Mouse (Mus musculus) cerebellum, postnatal 25 days (tissue): Measurements from ENCODE around the gene Abca7.
A peak's percentile ranks its signal among the peaks of the same experiment; 100 is the strongest.

Experiments
- DNase-seq, 2 experiments: peaks; one replicate each; pipeline ENCODE4 v3.0.0; 2021; ENCODE audit warnings: mixed read lengths in 2 of 2

Gene Abca7

DNA sequence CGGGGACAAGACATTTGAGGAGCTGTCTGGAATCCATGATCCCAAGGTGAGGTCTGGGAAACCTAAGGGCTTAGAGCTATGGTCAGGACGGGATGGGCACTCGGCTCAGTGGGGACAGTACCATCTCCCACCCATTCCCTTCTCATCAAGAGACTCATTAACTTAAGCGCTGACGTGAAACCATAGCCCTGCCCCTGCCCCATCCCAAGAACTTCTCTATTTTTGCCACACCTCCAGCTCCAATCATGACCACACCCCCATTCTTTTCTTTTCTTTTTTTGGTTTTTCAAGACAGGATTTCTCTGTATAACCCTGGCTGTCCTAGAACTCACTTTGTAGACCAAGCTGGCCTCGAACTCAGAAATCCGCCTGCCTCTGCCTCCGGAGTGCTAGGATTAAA lies 21.6 kb upstream of the Abca7 start:
- DNase-seq: no peak

DNA sequence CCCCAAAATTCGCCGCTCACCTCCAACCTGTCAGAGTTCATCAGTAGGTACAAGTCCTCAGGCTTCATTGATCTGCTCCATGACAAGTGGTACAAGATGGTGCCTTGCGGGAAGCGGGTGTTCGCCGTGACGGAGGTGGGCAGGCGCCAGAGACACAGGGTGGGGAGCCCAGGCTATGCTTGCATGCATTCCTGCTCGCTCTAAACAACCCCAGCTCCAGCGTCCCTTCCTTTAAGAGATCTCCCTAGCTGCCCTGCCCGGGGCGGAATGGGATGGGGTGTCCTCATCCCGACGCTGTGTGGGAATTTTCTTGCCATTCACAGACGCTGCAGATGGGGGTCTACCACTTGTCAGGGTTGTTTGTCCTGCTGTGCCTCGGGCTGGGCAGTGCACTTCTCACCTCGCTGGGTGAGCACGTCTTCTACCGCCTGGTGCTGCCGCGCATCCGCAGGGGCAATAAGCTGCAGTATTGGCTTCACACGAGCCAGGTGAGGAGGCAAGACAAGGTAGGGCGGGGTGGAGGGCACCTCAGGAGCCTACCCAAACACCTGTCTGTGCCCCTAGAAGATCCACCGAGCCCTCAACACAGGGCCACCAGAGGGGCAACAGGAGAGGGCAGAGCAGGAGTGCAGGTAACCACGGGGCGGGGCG lies 20.1 kb upstream of the Abca7 start:
- no peak for DNase-seq

DNA sequence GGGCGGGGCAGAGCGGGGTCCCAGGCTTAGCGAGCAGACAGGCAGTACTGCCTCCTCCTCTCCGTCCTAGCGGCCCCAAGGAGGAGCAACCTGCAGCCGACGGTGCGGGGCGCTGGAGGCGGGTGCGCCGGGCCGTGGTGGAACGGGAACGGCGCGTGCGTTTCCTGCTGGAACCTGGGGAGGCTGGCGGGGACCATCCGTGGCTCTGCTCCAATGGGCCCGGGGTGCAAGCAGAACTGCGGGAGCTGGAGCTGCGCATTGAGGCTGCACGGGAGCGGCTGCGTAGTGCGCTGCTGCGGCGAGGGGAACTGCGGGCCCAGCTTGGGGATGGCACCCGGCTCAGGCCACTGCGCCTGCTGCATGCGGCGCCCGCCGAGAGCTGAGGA lies 19.6 kb upstream of the Abca7 start:
- peak in 1 of 2 experiments; percentile 32 for DNase-seq

DNA sequence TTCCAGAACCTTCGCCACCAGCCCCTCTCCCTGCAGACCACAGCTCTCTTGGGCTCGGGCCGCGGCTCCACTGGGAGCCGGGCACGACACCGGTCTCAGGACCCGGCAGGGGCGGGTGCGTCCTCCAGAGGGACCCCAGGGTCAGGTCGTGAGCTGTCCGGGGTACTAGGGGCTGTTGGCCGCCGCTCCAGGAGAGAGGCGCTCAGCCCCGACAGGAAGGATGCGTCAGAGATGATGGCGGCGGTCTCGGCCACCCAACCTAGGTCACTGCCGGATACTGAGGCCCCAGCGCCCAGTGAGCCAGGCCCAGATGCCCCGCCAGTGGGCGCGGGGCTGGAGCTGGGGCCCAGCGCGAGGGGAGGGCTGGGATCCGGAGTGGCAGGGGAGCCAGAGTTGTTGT lies 19.0 kb upstream of the Abca7 start:
- peak in 1 of 2 experiments; percentile 30 for DNase-seq

DNA sequence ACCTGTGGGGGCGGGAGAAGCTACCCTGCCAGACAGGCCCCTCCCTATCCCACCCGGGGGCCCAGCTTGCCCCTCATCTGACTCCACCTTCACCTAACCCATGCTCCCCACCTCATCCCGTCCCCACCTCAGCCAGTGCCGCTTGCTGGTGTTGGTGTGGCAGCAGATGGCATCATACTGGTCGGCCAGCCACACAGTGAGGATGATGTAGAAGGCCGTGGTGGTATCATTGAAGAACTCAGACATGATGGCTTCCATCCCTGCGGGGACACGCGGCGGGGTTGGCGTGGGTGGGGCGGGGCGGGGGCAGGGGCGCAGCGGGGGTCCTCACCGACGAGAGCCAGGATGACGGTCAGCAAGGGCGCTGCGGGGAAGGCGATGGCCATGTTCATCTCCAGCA lies 18.2 kb upstream of the Abca7 start:
- no peak for DNase-seq

DNA sequence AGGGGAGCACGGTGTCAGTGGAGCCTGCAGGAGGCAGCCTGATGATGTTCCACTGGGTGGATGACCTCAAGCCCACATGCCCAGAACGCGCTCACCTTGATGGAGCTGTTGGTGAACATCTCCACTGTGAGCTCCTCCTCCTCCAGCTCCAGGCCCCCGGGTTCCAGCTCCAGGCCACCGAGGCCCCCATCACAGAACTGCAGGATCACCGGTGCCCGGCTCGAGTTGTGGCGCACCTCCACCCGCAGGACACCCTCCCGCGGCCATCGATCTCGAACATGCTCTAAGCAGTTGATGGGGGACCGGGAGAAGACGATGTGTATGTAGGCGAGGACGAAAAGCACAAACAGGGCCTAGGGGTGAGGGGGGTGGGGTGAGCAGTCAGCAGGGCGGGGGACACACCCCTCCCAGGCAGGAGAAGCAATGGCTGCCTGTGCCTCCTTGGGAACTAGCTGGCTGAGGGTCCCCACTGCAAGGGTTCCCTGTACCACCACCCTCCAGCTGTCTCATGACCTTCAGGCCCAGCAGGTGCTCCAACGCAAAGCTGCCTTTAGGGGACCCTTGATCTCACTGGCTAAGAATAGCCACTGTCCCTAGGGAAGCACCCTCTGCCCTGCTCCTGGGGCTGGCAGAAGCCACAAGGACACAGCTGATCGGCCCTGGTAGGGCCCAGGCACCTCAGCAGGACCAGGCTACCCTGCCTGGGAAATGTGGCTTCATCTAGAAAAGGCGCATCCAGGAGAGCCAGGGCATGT lies 16.7 kb upstream of the Abca7 start:
- peak in 1 of 2 experiments; percentile 27 for DNase-seq

DNA sequence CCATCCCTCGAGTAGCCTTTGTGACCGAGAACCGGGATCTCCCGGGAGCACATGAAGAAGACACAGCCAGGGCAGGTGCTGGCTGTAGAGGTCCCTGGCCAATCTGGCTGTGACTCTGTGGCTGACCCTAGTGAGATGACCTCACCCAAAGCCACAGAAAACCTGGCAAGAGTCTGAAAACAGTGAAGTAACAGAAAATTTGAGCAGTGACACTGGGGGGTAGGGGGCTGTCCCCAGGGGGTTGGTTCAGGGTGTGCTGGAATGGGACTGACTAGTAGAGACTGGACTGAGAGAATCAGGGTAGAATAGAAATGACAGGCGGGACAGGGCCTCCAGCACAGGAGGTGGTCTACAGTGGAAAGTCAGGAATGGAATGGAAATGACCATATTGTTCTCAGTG lies 13.1 kb upstream of the Abca7 start:
- no peak for DNase-seq

DNA sequence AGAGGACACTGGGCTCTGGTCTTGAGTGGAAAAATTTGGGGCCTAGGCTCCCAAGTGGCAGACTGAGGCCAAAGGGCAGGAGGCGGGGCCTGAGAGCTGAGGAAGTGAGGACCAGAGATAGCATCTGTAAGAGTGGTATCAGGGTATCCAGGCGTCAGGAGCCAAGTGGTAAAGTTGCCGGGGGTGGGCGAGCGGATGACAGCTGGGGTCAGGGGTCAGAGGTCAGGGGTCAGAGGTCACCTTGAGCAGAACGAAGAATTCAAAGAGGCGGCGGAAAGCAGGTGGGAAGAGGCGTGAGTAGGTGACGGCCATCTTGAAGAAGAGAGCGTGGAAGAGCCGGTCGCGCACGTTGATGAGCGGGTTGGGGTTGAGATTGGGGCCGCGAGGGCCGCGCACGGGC lies 12.6 kb upstream of the Abca7 start:
- DNase-seq: peak; percentile 76 to 82

DNA sequence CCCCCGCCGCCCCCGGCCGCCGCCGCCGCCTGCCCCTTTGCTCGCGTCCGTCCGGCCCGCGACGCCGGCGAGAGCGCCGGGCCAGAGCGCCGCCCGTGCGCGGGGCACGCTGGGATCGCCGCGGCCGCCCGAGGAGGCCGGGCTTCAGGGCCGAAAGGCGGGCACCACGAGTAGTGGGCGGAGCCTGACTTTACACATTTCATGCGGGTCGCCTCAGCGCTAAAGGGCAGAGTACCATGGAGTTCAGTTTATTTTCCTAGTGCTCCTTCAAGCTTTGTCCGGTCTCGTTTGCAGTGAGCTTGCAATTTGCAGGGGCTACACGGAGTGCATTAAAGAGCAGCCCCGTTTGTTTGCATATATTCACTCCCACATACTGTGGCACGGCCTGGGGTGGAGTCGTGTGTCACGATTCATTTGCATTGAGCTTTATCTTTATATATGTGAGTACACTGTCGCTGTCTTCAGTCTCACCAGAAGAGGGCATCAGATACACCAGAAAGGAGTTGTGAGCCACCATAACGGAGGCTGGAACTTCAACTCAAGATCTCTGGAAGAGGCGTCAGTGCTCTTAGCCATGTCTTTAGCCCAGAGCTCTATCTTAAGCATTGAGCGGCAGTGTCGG lies 12.0 kb upstream of the Abca7 start, which contains the start of gene Tmem259:
Tmem259 (minus strand) TSS at position 136 of the 622 bp plus-strand sequence.
- peak; percentile 88 to 92 for DNase-seq

DNA sequence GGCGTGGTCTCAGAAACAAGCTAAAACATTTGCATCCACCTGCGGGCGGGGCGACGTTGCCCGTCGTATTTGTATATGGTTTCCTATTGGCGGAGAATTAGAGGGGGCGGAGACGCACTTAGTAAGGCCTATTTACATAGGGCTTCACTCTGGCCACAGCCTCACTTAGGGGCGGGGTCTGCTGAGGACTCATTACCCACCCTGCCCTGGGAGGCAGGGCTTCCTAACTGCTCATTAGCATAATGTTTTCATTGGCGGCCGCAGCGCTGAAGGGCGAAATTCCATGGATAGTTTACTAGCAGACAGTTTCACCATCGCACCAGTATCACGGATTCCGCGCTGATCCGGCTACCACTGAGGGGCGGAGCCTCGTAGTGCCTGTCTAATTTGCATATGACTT lies 11.4 kb upstream of the Abca7 start:
- peak; percentile 94 to 96 for DNase-seq

DNA sequence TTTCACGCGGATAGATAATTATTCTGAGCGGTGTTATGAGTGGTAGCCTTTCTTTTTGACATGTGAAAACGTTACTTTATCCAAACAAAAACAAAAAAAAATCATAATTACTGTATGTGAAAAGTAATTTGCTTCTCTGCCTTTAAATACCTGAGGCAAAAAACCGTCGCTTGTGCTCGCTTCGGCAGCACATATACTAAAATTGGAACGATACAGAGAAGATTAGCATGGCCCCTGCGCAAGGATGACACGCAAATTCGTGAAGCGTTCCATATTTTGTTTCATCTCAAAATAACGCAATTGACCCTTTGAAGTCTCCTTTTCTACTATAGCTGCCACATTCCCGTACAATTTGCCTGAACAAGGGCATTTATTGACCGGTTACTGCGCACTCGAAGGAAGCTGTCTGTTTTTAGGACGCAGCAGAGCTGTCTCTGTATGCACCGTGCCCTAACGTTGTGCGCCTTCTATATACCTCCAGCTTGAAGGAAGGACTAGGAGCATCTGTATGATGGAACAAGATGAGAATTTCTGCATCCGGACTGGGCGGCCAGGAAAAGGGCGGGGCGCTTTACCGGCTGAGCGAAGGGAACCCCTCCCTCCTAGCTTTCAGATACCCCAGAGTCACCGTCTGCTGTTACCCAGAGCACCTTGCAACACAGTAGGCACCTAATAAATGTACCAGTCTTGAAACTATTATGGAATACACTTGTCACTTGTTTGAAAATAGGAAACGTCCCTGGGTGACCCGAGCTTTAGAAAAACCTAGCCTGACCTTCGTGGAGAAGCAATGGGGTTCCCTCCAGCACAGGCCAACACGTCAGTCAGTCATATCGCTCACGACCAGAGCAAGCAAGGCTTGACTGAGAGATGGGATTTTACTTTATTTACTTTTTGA lies 10.7 kb upstream of the Abca7 start:
- peak; percentile 83 to 84 for DNase-seq

DNA sequence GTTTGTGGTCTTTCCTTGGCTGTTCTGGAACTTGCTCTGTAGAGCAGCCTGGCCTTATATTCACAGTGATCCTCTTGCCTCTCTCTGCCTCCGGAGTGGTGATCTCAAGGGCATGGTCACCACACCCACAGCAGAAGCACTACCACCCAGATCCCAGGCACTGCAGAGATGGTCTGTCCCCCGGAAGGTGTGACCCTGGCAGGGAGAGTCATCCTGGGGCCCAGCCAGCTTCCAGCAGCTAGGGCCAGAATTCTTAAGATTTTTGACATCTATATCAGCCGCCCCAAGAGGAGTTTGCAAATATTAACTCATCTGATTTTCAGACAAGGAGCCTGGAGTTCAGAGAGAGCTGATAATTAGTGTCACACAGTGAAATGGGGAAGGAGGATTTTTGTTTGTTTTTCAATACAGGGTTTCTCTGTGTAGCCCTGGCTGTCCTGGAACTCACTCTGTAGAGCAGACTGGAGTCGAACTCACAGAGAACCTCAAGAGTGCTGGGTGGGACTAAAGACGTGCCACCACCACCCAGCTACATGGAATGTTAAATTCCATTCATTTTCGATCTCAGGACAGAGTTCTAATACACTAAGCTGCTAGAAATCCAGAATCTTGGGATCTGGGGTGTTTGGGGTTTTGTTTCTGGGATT lies 9.9 kb upstream of the Abca7 start:
- DNase-seq: peak; percentile 59 to 66

DNA sequence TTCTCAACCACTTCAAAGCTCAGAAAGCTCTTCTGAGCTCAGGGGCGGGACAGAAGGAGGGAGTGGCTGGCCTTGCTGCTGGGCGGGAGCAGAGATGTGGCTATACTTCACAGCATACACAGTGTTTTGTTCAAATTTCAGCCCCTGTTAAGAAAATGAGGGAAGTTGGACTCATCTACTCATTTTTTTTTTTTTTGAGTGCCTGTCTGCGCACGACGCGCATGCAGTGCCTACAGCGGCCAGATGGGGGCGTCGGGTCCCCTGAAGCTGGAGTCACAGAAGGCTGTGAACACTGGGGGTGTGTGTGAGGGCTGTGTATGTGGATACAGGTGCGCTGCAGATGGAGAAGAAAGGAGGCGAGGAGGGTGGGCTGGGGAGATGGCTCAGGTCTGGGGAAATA lies 9.3 kb upstream of the Abca7 start:
- DNase-seq: peak; percentile 92 to 96

DNA sequence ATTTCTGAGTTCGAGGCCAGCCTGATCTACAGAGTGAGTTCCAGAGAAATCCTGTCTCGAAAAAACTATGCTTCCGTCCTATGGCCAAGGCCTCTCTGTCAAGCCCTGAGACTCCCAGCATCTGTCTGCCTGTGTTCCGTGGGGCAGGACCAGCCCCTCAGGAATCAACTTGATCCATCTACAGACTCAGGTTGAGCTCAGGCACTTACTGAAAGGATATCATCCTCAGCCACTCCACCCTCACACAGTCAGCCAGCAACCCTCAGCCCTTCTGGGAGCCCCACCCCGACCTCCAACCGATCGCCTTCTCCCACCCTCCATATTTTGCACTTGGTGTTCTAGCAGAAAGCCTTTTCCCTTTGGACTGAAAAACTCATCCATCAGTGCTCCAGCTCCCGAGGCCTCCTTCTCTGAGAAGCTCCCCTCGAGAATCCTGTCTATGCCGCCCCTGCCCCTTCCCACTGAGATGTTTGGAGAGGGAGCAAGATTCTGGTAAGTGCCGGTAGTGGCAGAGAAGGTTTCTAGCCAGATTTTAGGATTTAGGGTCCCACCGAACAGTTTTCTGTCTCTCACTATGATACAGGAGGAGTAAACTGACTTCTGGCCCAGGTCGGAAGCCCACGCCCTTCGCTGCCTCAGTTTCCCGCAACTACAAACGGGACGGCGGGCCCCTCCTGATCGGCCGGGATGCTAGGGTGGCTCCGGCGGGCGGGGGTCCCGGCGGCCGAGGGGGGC lies 8.4 kb upstream of the Abca7 start:
- DNase-seq: no peak

DNA sequence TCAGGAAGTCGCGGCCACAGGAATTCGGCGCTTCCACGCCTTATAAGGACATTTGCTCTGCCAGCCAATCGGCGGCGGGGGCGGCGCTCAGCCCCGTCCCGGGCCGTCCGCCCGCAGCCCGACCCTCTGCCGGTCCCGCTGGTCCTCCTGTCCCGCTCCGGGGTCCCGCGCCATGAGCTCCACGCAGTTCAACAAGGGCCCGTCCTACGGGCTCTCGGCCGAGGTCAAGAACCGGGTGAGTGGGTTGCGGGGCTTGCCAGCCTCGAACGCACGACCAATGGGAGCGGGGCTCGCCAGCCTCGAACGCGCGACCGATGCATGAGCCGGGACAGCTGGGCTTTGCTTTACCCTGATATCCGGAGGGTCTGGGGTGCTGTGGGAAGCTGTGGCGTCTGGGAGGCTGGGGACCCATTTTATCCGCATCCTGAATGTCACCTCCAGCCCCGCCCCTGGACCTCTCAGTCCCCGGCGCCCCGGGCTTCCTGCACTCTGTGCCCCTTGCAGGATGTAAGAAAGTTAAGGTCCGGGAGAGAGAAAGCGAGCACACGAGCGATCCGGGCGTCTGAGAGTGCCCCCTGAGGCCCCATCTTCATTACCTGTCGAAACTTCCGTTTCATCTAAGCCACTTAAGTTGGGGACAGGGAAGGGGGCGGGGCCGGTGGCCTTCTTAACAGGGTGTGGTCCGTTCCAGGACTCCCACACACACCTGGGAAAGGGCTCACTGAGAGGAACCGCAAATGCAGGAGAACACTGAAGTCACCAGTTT lies 7.6 kb upstream of the Abca7 start, which contains the start of gene Cnn2:
Cnn2 (plus strand) TSS at position 79 of the 766 bp plus-strand sequence.
- peak in 1 of 2 experiments; percentile 42 for DNase-seq

DNA sequence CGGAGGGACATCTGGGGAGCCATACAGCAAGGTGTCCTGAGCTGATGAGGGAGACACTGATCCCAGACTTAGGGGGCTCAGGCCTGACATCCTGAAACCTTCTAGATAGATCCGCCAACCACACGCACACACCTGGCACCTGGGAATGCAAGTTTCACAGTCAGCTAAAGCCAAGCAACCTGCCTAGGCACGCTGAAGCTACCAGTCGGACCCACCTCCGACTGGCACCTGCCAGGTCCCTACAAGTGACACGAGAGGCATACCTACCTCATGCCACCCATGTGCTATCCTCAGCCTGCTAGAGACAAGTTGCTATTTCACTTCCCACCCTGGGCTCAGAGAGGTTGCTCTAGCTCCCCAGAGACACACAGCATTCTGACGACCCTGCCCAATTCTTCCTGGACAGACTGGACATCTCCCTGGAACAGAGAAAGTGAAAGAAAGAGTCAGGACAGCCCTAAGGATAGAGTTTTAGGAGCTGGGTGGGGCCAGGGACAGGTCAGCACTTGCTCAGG lies 7.0 kb upstream of the Abca7 start:
- DNase-seq: no peak

DNA sequence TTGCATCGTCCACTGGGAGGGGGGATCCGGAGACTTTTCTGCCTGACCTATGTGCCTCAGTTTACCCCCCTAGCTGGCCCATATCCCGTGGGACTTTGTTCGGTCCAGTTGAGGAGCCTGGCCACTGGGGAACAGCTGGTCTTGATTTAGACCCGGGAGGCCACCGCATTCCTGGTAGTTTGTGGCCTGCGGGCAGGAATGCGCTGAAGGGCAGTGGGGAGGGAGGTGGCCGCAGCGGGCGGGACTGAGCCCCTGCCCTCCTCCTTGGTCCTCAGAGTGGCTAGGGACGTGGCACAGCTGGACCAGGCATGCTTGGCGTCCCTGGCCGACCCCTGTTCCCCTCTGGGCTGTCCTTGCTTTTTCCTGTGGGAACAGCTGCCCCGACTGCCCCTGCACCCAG lies 6.4 kb upstream of the Abca7 start:
- no peak for DNase-seq

DNA sequence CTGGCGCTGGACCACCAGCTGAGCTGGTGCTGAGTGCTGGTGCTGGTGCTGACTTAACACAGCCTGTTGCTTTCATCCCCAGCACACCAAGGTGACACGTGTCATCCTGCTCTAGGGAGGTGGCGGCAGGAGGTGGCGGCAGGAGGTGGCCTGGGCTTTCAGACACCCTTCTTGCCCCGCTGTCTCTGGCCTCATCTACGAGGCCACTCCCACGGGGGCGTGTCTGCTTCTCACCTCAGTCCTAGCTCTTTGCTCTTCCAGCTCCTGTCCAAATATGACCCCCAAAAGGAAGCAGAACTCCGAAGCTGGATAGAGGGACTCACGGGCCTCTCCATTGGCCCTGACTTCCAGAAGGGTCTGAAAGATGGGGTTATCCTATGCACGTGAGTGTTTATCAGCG lies 5.2 kb upstream of the Abca7 start:
- no peak for DNase-seq

DNA sequence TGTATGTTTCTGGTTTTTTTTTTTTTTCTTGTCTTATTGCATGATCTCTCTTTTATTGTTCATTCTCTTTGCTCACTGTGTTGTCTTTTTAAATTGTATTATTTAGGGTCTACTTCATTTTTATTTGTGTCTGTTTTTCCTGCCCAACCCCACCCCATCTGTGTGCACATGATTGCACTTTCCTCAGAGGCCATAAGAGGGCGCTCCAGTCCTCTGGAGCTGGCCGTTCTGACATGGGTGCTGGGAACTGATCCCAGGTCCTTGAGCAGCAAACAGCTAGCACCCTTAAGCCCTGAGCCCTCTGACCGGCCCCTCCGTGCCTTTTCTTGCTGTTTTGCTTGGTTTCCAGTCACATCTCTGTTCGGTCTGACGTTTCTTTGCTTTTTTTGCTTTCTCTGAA lies 4.7 kb upstream of the Abca7 start:
- peak in 1 of 2 experiments; percentile 27 for DNase-seq

DNA sequence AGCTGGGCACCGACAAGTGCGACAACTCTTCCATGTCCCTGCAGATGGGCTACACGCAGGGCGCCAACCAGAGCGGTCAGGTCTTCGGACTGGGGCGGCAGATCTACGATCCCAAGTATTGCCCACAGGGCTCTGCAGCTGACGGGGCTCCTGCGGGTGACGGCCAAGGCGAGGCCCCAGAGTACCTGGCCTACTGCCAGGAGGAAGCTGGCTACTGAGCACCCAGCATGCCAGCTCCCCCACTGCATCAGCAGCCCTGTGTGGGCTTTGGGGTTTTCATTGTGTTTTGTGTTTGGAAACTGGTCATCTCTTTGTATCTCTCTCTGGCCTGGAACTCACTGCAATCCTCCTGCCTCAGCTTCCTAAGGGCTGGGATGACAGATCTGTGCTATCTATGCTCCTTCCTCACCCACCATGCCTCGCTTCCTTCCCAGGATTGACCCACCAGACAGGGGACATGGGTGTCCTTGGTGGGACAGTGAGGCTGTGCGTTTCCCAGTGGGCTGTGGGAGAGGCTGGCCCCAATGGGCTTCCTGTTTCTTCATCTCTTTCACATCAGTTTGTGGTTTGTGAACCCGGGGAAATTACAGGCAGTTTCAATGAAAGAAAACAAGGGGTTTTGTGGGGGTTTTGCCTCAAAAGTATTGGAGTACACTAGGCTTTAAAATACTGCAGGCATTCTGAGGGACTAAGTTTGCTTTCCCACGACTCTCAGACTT lies 1.7 kb upstream of the Abca7 start:
- DNase-seq: peak in 1 of 2 experiments; percentile 55
